ENCODE assay signal across 9 mouse cellular contexts in the genomic region with DNA sequence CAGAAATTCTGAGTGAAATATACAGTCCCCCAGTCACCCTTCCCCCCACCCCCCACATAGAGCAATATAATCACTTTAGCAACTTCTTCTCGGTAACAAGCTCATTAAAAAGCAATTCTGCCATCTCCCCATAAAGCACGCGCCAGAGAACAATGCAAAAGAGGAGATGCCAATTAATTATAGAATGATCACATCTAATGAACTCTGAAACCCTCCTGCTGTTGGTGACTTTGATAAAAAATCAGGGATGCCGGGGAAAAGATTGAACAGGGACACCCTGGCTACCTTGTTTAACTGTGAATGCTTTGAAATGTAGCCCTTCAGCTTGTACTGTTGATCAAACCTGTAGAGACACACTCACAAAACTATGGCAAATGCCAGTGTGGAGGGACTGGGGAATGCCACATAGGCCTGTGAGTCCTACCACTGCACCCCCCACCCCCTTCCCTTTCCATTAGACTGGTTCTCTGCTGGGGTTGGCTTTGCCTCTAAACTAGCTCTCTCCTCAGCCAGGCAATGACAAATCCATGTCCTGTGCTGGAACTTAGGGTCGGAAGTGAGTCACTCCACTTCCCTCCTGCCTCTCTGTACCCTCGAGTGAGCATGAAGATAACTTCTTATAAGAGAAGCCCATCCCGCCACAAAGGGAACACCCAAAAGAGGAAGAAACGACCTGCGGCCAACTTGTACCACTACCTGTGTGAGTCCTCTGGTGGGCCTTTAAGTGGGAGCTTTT. TPM values are rescaled to one million over a fixed set of nuclear protein-coding genes. Genes with fewer than 3 reads are reported as not detected.
DNase-seq lines count a peak whose midpoint lies in the region; TF ChIP-seq lines count a peak whose summit lies in the region.
"Had no signal": no experiment of that assay in that cellular context is flagged by ENCODE, and none has a peak within 500 bp of the region (broad histone marks: within the 10 kb centered on the region; RNA-seq: fewer than 3 reads in every experiment).

No protein-coding gene starts in this region.

- no peak overlapping the region for H3K9ac ChIP-seq in liver, adult 2 months (ENCODE audit: low read depth, low read length)

- peak overlapping the region; percentile 65 for H3K27ac ChIP-seq in cerebellum, adult 2 months (ENCODE audit: insufficient read depth, low read length)
- H3K27ac ChIP-seq in liver, adult 2 months (replicated peaks; ENCODE audit: insufficient read depth, low read depth, low read length), result no peak overlapping the region

- 43% methylated on average over 9 of the region's 9 CpGs for WGBS in cerebellum, adult 2 months
- WGBS in liver, adult 2 months, result 83% methylated on average over 9 of the region's 9 CpGs

- TF ChIP-seq CTCF in cerebellum, adult 2 months (IDR thresholded peaks at IDR 0.05; ENCODE audit: borderline replicate concordance, insufficient read depth, low read depth, low read length), result no peak
- TF ChIP-seq CTCF in E14TG2a.4 (conservative IDR thresholded peaks at IDR 0.05; ENCODE audit: low read length), result no peak
- no peak for TF ChIP-seq CTCF in liver, adult 2 months (IDR thresholded peaks at IDR 0.05; ENCODE audit: low read depth, low read length)

- peaks cover 3% of the 10 kb centered on the region for H3K79me2 ChIP-seq in liver, adult 2 months (ENCODE audit: control insufficient read depth, insufficient read depth, low read length)

- H3K4me1 ChIP-seq in cerebellum, adult 2 months (ENCODE audit: control insufficient read depth, insufficient read depth, low read length), result peaks cover 35% of the 10 kb centered on the region; the same call in 1 of the 2 replicates
- H3K4me1 ChIP-seq in E14TG2a.4 (replicated peaks; ENCODE audit: low read depth, low read length), result peaks cover 14% of the 10 kb centered on the region
- H3K4me1 ChIP-seq in liver, adult 2 months (ENCODE audit: control insufficient read depth, insufficient read depth, low read length), result 0 out of 2 replicates have a peak, but pooled peaks cover 1% of the 10 kb centered on the region

- peaks cover 26% of the 10 kb centered on the region for H3K9me3 ChIP-seq in E14TG2a.4 (ENCODE audit: low read length)

- peaks cover 31% of the 10 kb centered on the region; the same call in 1 of the 2 replicates for H3K36me3 ChIP-seq in E14TG2a.4 (ENCODE audit: insufficient read depth, low read length)
- H3K36me3 ChIP-seq in liver, adult 2 months (ENCODE audit: control insufficient read depth, insufficient read depth, low read length), result peaks cover 11% of the 10 kb centered on the region; the same call in 1 of the 2 replicates

- peak overlapping the region; percentile 20 for H3K4me3 ChIP-seq in cerebellum, adult 2 months (replicated peaks; ENCODE audit: insufficient read depth, low read depth, low read length)
- H3K4me3 ChIP-seq in E14TG2a.4 (replicated peaks; ENCODE audit: low read length), result peak overlapping the region; percentile 54
- no peak overlapping the region for H3K4me3 ChIP-seq in liver, adult 2 months (ENCODE audit: insufficient read depth, low read depth, low read length)
- H3K4me3 ChIP-seq: myocyte had no signal

- H3K27me3 ChIP-seq in cerebellum, adult 2 months (ENCODE audit: control insufficient read depth, insufficient read depth, low read length), result no peaks in the 10 kb centered on the region
- no peaks in the 10 kb centered on the region for H3K27me3 ChIP-seq in E14TG2a.4 (ENCODE audit: insufficient read depth, low read length)
- no peaks in the 10 kb centered on the region for H3K27me3 ChIP-seq in liver, adult 2 months (ENCODE audit: control insufficient read depth, insufficient read depth, low read length)

- no peak for TF ChIP-seq POLR2A in cerebellum, adult 2 months (IDR thresholded peaks at IDR 0.05; ENCODE audit: borderline replicate concordance, insufficient read depth, low read length)
- TF ChIP-seq POLR2A in liver, adult 2 months (IDR thresholded peaks at IDR 0.05; ENCODE audit: extremely low read depth, insufficient read depth, low read length), result no peak

- DNase-seq in cerebellum, adult 2 months, result no peak
- no peak for DNase-seq in cerebellum, adult 9-10 months
- DNase-seq in heart, adult 8-10 months (ENCODE audit: low spot score), result peak; percentile 64
- peak; percentile 9 for DNase-seq in liver, adult 2 months (ENCODE audit: extremely low read depth, low read depth, low spot score)
- DNase-seq in embryo, embryonic 10.5 days (ENCODE audit: low spot score), result no peak
- DNase-seq in natural killer cell, adult 2 months (ENCODE audit: low spot score in 2 of 2), result no peak
- DNase-seq in urinary bladder, adult 2 months (ENCODE audit: low spot score), result no peak

RNA-seq across cellular contexts. Expression of a gene that starts 43.9 kb away (rescaled TPM):
- 19.7 and 21.5 TPM in 2 replicates for polyA plus RNA-seq in cerebellum, adult 2 months (2012; rRNA removed)
- total RNA-seq in heart, adult 8-10 months (2022), result 10 to 100 TPM; 12.4 to 17.4 (median 16.4) TPM
- 4.0 and 4.4 TPM in 2 replicates for total RNA-seq in liver, adult 2 months (2014; rRNA removed)
- 2.0 and 2.2 TPM in 2 replicates for polyA plus RNA-seq in liver, adult 2 months (2012; rRNA removed)
- polyA plus RNA-seq in urinary bladder, adult 2 months (2012; rRNA removed), result 16.0 and 21.5 TPM in 2 replicates

Comparison
In these comparisons a context has a peak if more than half of its experiments do, and no peak if none do; other contexts are left out.
1. DNase-seq: peak in heart, adult 8-10 months (single experiment) and liver, adult 2 months (single experiment); none in cerebellum, adult 2 months (0 of 2), cerebellum, adult 9-10 months (single experiment), embryo, embryonic 10.5 days (single experiment), natural killer cell, adult 2 months (0 of 2) and urinary bladder, adult 2 months (single experiment).